Mouse (Mus musculus) cerebellum, postnatal 36 days (tissue): ENCODE data around the gene Pam.
"Not testable (repeated sequence)": the region's sequence is repeated elsewhere in the genome, so short reads cannot be mapped to it uniquely, and the experiment has no call there.

Experiments
- DNase-seq, 2 experiments: peaks; one replicate each; pipeline ENCODE4 v3.0.0; 2021 to 2022; ENCODE audit warnings: mixed read lengths in 2 of 2

Pam gene

DNA sequence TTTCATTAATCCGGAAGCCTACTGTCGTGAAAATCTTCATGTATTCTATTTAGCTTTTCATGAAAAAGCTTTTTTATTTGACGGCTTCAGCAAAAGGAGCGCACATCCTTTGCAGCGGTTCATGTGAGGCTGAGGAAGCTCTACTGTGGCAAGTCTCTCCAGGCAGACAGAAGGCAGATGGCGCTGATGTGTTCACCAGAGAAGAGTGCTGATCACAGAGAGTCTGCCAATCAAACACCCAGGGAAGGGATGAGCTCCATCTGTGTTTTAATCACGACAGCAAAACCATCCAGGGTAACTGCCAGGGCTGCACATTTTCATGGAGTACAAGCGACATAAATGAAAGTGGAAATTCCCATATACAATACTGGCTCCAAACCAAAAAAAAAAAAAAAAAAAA lies 63.6 kb downstream of the Pam start:
- DNase-seq = no peak

- DNase-seq = no peak
These were observed 66.4 kb downstream of the Pam start for GRCm38 (mm10) chr1:98029025-98029424.

GRCm38 (mm10) chr1:98028468-98028867 lies 67.0 kb downstream of the Pam start:
- DNase-seq = no peak

- no peak for DNase-seq
These were observed 67.5 kb downstream of the Pam start for GRCm38 (mm10) chr1:98027959-98028358.

- DNase-seq = no peak
These were observed 69.4 kb downstream of the Pam start for GRCm38 (mm10) chr1:98025924-98026640.

GRCm38 (mm10) chr1:98023866-98024265 lies 71.6 kb downstream of the Pam start:
- DNase-seq = no peak

DNA sequence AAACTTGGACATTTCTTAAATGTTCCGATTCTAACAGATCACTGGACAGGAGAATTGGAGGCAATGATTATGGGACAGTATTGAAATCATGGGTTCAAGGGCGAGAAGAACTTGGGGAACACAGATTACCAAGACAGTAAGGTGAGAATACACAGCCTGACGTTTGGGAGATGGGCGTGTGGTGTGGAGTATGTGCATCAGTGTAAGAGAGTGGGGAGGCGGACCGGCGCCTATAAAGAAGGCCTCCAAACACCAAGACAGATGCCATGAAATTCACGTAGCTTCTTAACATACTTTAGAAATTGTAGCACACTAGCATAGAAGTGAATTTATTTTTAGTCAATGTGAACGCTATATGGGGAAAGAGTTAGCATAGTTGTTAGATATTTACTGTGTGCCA lies 76.5 kb downstream of the Pam start:
- DNase-seq = no peak

DNA sequence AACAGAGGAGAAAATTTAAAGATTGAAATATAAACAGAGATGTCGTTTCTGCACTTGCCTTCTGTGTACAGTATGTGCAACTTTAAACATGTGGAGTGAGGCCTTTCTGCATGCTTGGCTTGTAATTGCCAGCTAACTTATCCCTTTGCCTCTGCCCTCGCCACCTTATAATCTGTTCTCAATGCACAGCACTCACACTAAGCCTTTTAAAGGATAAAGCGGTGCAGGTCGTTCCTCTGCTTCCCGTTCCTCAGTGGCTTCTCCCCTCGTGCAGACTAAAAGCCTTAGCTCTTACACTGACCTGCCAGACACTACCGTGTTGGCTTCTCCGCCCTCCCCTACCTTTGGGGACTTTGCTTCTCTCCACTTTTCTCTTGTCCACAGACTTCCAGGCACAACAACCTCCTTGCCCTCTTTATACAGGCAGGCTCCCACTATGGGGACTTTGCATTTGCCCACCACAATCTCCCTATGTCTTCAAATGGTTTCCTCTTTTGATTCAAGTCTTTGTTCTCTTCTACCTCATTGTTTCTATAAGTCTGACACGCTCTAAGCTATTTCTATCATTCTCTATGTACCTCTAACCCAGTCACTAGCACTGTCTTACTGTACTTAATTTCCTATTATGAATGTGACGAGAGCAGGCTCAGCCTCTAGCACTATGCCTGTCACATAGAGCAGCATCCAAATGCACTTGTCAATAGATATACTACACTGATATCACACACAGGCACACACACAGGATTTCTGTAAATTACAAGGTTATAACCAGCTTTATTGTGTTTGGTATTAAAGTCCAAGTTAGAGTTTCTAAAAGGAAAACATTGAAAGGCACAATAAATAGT lies 79.2 kb downstream of the Pam start:
- DNase-seq = no peak

DNA sequence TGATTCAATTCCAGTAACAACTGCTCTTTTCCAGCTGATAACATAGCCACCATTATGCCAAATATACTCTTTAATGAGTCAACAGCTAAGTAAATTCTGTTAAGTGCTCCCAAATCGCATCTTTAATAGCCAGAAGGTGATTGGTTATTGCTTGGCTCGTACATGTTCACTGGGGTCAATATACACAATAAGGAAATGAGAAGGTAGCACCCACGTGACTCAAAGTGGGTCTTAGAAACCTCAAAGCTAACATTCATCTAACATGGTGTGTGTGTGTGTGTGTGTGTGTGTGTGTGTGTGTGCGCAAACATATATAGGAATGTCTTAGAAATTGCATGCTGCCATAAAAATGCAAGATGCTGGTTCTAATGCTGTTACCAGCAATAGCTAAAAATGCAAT lies 79.9 kb downstream of the Pam start:
- DNase-seq = no peak

GRCm38 (mm10) chr1:98002561-98003425 lies 92.7 kb downstream of the Pam start:
- peak; percentile 10 to 39 for DNase-seq

GRCm38 (mm10) chr1:97999465-97999864 lies 96.0 kb downstream of the Pam start:
- no peak for DNase-seq

- DNase-seq = not testable (repeated sequence)
These were observed 96.5 kb downstream of the Pam start for GRCm38 (mm10) chr1:97998961-97999360.

- no peak for DNase-seq
These were observed 98.4 kb downstream of the Pam start for GRCm38 (mm10) chr1:97997088-97997487.

DNA sequence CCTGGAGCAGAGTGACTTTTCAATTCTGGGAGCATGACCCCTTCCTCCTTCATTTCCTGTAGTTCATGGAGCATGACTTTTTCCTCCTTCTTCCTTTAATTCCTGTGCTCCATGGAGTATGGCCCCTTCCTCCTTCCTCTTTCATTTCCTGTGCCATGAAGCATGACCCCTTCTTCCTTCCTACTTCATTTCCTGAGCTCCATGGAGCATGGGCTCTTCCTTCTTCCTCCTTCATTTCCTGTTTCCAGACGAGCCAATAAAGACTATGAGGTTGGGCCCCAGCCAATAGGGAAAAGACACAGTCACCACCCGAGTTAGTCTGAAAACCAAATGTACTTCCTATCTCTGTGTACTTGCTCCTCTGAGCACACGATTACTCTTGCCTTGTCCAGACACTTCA lies 103.5 kb downstream of the Pam start:
- DNase-seq = no peak

DNA sequence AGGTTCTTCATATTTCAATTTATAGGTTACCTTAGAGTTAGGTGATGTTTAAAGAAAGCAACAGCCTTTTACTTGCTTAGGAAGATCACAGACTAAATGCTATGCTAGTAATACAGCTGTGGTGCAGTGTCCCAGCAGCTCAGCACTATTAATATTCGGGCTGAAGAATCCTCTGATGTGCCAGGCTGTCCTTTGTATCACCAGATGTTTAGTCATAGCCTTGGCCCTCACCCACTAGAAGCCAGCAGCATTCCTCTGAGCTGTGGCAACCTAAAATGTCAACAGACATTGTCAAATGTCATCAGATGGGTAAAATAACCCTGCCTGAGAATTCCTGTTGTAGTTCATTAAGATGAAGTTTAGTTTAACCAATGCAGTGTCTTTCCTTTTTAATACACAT lies 112.3 kb downstream of the Pam start:
- no peak for DNase-seq

DNA sequence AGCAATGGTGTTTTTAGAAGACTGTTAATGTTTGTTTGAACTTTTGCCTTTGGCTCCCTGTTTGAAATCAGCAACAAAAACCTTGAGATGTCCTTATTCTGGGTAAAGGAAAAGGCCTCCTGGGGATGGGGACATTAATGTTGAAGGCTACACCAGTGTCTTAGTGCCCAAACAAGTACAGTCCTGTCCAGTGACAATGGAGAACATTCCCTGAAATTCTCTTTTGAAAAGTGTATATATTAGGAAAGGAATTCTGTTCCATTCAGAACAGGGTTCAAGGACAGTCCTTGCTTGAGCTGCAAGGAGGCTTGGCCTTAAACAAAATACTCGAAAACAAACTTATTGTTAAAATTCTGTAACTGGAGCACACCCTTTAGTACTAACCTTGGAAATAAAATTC lies 116.0 kb downstream of the Pam start:
- DNase-seq = no peak

DNA sequence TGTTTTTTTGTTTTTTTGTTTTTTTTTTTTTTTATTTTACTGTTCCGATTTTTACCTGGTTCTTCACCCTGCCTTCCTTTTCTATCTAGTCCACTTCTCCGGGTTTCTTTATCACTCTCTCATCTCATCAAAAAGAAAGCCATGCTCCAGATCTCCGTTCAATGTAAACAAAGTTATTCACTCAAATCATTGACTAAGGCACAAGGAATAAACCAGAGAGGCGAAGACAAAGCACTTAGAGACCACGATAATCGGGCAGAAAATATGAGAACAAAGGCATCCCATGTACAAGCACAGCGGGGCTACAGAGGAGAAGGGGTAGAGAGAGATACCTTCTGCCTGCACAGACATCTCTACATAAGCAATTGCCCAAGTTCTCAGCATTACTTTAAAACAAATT lies 117.9 kb downstream of the Pam start:
- DNase-seq = no peak

- DNase-seq = peak; percentile 59 to 67
These were observed 118.5 kb downstream of the Pam start for GRCm38 (mm10) chr1:97976873-97977473.

GRCm38 (mm10) chr1:97976072-97976471 lies 119.4 kb downstream of the Pam start:
- no peak for DNase-seq

DNA sequence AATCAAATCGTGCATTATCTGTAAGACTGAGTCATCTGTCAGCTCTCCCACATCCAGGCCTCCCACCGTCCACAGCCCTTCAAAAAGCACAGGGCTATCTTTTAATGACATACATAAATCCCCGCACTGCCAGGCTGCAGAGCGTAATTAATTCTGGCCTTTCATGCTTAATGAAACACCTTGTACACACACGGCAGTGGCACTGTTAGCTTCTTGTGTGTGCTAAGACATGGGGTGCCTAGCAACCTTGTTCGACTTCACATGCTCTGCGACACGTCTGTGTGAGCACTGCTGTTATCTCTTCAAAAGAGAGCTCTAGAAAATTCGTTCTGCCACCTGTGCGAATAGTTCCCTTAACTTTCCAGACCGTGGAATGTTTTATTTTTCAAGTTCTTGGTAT lies 120.5 kb downstream of the Pam start:
- no peak for DNase-seq

DNA sequence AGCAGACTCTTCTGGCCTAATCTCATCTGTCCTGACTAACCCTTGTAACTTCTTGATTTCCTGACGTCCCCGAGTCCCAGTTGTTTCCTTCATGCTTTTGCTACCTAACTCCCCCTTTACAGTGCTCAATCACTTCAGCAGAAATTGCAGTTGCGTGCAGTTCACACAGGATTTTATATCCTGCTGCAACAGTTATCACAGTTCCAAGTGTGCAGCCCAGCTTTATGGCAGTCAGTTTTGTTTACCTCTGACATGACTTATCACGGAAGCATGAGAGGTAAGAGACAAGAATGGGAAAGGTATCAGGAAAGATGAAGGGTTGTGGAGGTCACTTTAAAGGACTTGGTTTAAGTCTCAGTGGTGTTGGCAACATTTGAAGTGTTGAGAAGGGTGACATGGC lies 125.7 kb downstream of the Pam start:
- DNase-seq = no peak

- no peak for DNase-seq
These were observed 131.7 kb downstream of the Pam start for GRCm38 (mm10) chr1:97963711-97964110.

GRCm38 (mm10) chr1:97962134-97962533 lies 133.3 kb downstream of the Pam start:
- DNase-seq = no peak
